Comparison of ENCODE assay signal across 19 mouse cellular contexts in the genomic region with DNA sequence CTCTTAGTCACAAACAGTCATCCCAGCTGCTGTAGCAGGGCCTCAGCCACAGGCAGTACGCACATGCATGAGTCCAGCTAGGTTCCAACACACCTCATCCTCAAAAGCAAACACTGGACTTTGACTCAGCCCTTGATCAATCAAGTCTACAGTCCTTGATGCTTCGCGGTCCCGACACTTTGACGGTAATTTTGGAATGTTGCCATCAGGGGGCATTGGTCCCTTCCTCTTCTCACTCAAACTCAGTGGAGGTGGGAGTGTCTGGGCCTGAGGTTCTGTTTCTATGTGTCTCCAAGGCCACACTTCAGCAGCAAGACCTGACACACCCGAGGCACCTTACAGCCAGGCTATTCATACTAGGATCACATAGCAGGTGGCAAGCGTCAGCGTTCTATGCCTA. TPM values are rescaled to one million over a fixed set of nuclear protein-coding genes. Genes with fewer than 3 reads are reported as not detected.
"Had no signal": no experiment of that assay in that cellular context is flagged by ENCODE, and none has a peak within 500 bp of the region (broad histone marks: within the 10 kb centered on the region; RNA-seq: fewer than 3 reads in every experiment).

No protein-coding gene starts in this region.

- ATAC-seq: liver, postnatal 0 days; lung, postnatal 0 days; midbrain, embryonic 15.5 days had no signal

- H3K4me3 ChIP-seq: layer of hippocampus, adult 2 months; limb, embryonic 10.5 days; limb, embryonic 13.5 days; midbrain, embryonic 12.5 days; midbrain, embryonic 15.5 days; neural tube, embryonic 12.5 days; neural tube, embryonic 15.5 days had no signal

- DNase-seq: kidney, postnatal 25 days; layer of hippocampus, adult 9-11 months; liver, postnatal 0 days; lung, embryonic 14.5 days; thymus, adult 18-20 months; thymus, postnatal 36 days had no signal

- H3K9me3 ChIP-seq: limb, embryonic 10.5 days; limb, embryonic 13.5 days; midbrain, embryonic 12.5 days; midbrain, embryonic 15.5 days; neural tube, embryonic 12.5 days; neural tube, embryonic 15.5 days had no signal

- H3K27ac ChIP-seq: kidney, postnatal 0 days; layer of hippocampus, adult 2 months; limb, embryonic 10.5 days; limb, embryonic 13.5 days; liver, embryonic 14.5 days; macrophage; midbrain, embryonic 12.5 days; midbrain, embryonic 15.5 days; neural tube, embryonic 12.5 days; neural tube, embryonic 15.5 days had no signal

- H3K4me1 ChIP-seq: midbrain, embryonic 15.5 days; neural tube, embryonic 12.5 days; neural tube, embryonic 15.5 days had no signal

- H3K27me3 ChIP-seq: midbrain, embryonic 15.5 days; neural tube, embryonic 12.5 days; neural tube, embryonic 15.5 days had no signal

- H3K36me3 ChIP-seq: limb, embryonic 10.5 days; limb, embryonic 13.5 days; midbrain, embryonic 12.5 days; midbrain, embryonic 15.5 days; neural tube, embryonic 12.5 days; neural tube, embryonic 15.5 days had no signal

- H3K9ac ChIP-seq: limb, embryonic 13.5 days; liver, embryonic 14.5 days; liver, postnatal 0 days; lung, embryonic 14.5 days; midbrain, embryonic 12.5 days; midbrain, embryonic 15.5 days; neural tube, embryonic 12.5 days; neural tube, embryonic 15.5 days had no signal

- H3K4me2 ChIP-seq: limb, embryonic 13.5 days; liver, embryonic 11.5 days; lung, embryonic 14.5 days; midbrain, embryonic 12.5 days; midbrain, embryonic 15.5 days; neural tube, embryonic 12.5 days; neural tube, embryonic 15.5 days had no signal

RNA-seq across cellular contexts. Expression of gene Armc2, which starts 32.1 kb away (rescaled TPM):
- total RNA-seq: megakaryocyte, adult 5-6 weeks had no signal
